Comparison of ENCODE assay signal across 16 mouse cellular contexts in genomic region chr13:45145129-45145528, GRCm38 (mm10).
"Had no signal": no experiment of that assay in that cellular context is flagged by ENCODE, and none has a peak within 500 bp of the region (broad histone marks: within the 10 kb centered on the region; RNA-seq: fewer than 3 reads in every experiment).

No protein-coding gene starts in this region.

- H3K27me3 ChIP-seq: kidney, embryonic 15.5 days; limb, embryonic 12.5 days; limb, embryonic 15.5 days had no signal

- H3K4me1 ChIP-seq: kidney, embryonic 15.5 days; limb, embryonic 15.5 days had no signal

- H3K27ac ChIP-seq: kidney, embryonic 15.5 days; limb, embryonic 12.5 days; limb, embryonic 15.5 days; liver, embryonic 14.5 days had no signal

- DNase-seq: kidney, postnatal 10 days; kidney, postnatal 36 days; left cerebral cortex, postnatal 4 days; liver, postnatal 0 days; lung, embryonic 14.5 days; lung, postnatal 36 days; midbrain, embryonic 14.5 days; thymus, adult 18-20 months; thymus, postnatal 36 days had no signal

- H3K9ac ChIP-seq: kidney, embryonic 15.5 days; limb, embryonic 12.5 days; limb, embryonic 15.5 days; liver, embryonic 14.5 days; liver, postnatal 0 days; lung, embryonic 14.5 days had no signal

- ATAC-seq: liver, postnatal 0 days; lung, postnatal 0 days had no signal

- H3K9me3 ChIP-seq: kidney, embryonic 15.5 days; limb, embryonic 12.5 days; limb, embryonic 15.5 days had no signal

- H3K4me3 ChIP-seq: kidney, embryonic 15.5 days; limb, embryonic 12.5 days; limb, embryonic 15.5 days had no signal

- H3K4me2 ChIP-seq: kidney, embryonic 15.5 days; limb, embryonic 12.5 days; limb, embryonic 15.5 days; liver, embryonic 11.5 days; lung, embryonic 14.5 days; midbrain, embryonic 11.5 days had no signal

- H3K36me3 ChIP-seq: kidney, embryonic 15.5 days; limb, embryonic 12.5 days; limb, embryonic 15.5 days had no signal
